Mouse (Mus musculus): ENCODE measurements at regions not wholly inside any gene's neighbourhood (a gene's known extent, or its start where the extent isn't known, plus 50 kb on each side); places are given as distances from the start of the nearest gene placed in this dataset.

GRCm38 (mm10) chr13:30045225-30045624 is 59.4 kb upstream of the E2f3 start:
- no peak for TF ChIP-seq CTCF (IDR thresholded peaks at IDR 0.05; ENCODE audit: low read depth, low read length)
- no peak for TF ChIP-seq POLR2A (IDR thresholded peaks at IDR 0.05; ENCODE audit: insufficient read depth, low read length)
